Mouse (Mus musculus) ES-Bruce4 (cell line): ENCODE results near the gene Tcf19. TPM values are rescaled to one million over a fixed set of nuclear protein-coding genes. Genes with fewer than 3 reads are reported as not detected.
"Not testable (repeated sequence)": the region's sequence is repeated elsewhere in the genome, so short reads cannot be mapped to it uniquely, and the experiment has no call there.

Source experiments
- H3K27ac ChIP-seq: 2 replicates; pipeline ENCODE4 v1.5.1; 2012; ENCODE audit warnings: low read length, inconsistent platforms; ENCODE audit not compliant: insufficient read depth
- H3K27me3 ChIP-seq: 2 replicates; pipeline ENCODE4 v1.6.1; 2012; ENCODE audit warnings: mild to moderate bottlenecking, low read length, inconsistent platforms; ENCODE audit not compliant: control insufficient read depth, poor library complexity, insufficient read depth, severe bottlenecking
- H3K36me3 ChIP-seq: 2 replicates; pipeline ENCODE4 v1.6.1; 2012; ENCODE audit warnings: inconsistent platforms, mild to moderate bottlenecking, low read length, moderate library complexity; ENCODE audit not compliant: control insufficient read depth, poor library complexity, insufficient read depth, severe bottlenecking
- H3K4me1 ChIP-seq: one replicate; pipeline ENCODE4 v1.8.1; 2011; ENCODE audit warnings: low read length; ENCODE audit not compliant: control insufficient read depth, insufficient read depth
- H3K4me3 ChIP-seq: 2 replicates; pipeline ENCODE4 v1.5.1; 2011; ENCODE audit warnings: low read depth, mild to moderate bottlenecking, low read length
- H3K9ac ChIP-seq: 2 replicates; pipeline ENCODE4 v1.6.1; 2012; ENCODE audit warnings: low read depth, mild to moderate bottlenecking, inconsistent platforms; ENCODE audit not compliant: poor library complexity, severe bottlenecking
- H3K9me3 ChIP-seq: replicated peaks from 2 replicates; pipeline ENCODE4 v1.6.1; 2012; ENCODE audit warnings: mild to moderate bottlenecking, low read length, inconsistent platforms; ENCODE audit not compliant: control insufficient read depth, poor library complexity, insufficient read depth, severe bottlenecking
- CTCF ChIP-seq: IDR thresholded peaks from one replicate; pipeline ENCODE4 v1.8.1; 2011; ENCODE audit warnings: low read depth, low read length
- EP300 ChIP-seq: IDR thresholded peaks from 2 replicates; pipeline ENCODE4 v1.6.1; 2011; ENCODE audit warnings: low read depth, low read length; ENCODE audit not compliant: insufficient read depth
- POLR2A ChIP-seq: IDR thresholded peaks from one replicate; pipeline ENCODE4 v1.8.1; 2011; ENCODE audit warnings: low read length; ENCODE audit not compliant: insufficient read depth
- polyA plus RNA-seq: library from polyadenylated mRNA; stranded (reverse); fragments of >200 nt; gene quantifications from 2 replicates; pipeline ENCODE4 v1.2.4, GENCODE M21; 2011; ENCODE audit warnings: low read depth; ENCODE audit not compliant: missing spikeins, insufficient read depth, insufficient read length

Tcf19 gene
- polyA plus RNA-seq, 1 experiment: 5.2 TPM

GRCm38 (mm10) chr17:35488041-35488440 lies 28.6 kb downstream of the Tcf19 start:
- H3K4me3 ChIP-seq: no peak overlapping the region
- peak overlapping the region; percentile 88 for H3K27ac ChIP-seq
- peaks cover 8% of the 10 kb centered on the region for H3K4me1 ChIP-seq
- no peaks in the 10 kb centered on the region for H3K27me3 ChIP-seq
- no peak for TF ChIP-seq POLR2A
- no peak for TF ChIP-seq EP300
- no peak for TF ChIP-seq CTCF
- H3K36me3 ChIP-seq: no peaks in the 10 kb centered on the region
- H3K9me3 ChIP-seq: no peaks in the 10 kb centered on the region
- H3K9ac ChIP-seq: no peak overlapping the region

- peak overlapping the region; percentile 1; the same call in 1 of the 2 replicates for H3K9ac ChIP-seq
- no peaks in the 10 kb centered on the region for H3K9me3 ChIP-seq
- TF ChIP-seq EP300 (peak; percentile 79), POLR2A (no peak), CTCF (no peak)
- peaks cover 8% of the 10 kb centered on the region for H3K4me1 ChIP-seq
- H3K4me3 ChIP-seq: peak overlapping the region; percentile 7; the same call in 1 of the 2 replicates
- H3K27ac ChIP-seq: peak overlapping the region; percentile 5
- no peaks in the 10 kb centered on the region for H3K27me3 ChIP-seq
- no peaks in the 10 kb centered on the region for H3K36me3 ChIP-seq
Measured at GRCm38 (mm10) chr17:35486726-35487125, 29.9 kb downstream of the Tcf19 start.

GRCm38 (mm10) chr17:35485702-35486101 lies 30.9 kb downstream of the Tcf19 start:
- H3K27me3 ChIP-seq: no peaks in the 10 kb centered on the region
- H3K27ac ChIP-seq: peak overlapping the region; percentile 84
- H3K4me3 ChIP-seq: no peak overlapping the region
- H3K36me3 ChIP-seq: no peaks in the 10 kb centered on the region
- TF ChIP-seq CTCF (no peak), EP300 (peak; percentile 95)
- no peaks in the 10 kb centered on the region for H3K9me3 ChIP-seq
- H3K9ac ChIP-seq: no peak overlapping the region
- H3K4me1 ChIP-seq: peaks cover 8% of the 10 kb centered on the region

- no peak overlapping the region for H3K9ac ChIP-seq
- H3K27me3 ChIP-seq: no peaks in the 10 kb centered on the region
- peaks cover 2% of the 10 kb centered on the region for H3K4me1 ChIP-seq
- no peak overlapping the region for H3K27ac ChIP-seq
- no peaks in the 10 kb centered on the region for H3K36me3 ChIP-seq
- no peaks in the 10 kb centered on the region for H3K9me3 ChIP-seq
- H3K4me3 ChIP-seq: no peak overlapping the region
- peak; percentile 92 for TF ChIP-seq CTCF
- no peak for TF ChIP-seq POLR2A
Measured at GRCm38 (mm10) chr17:35484066-35484465, 32.6 kb downstream of the Tcf19 start.

- Histone ChIP-seq H3K27me3 (peaks cover 14% of the 10 kb centered on the region), H3K9me3 (no peaks in the 10 kb centered on the region), H3K9ac (peak within 1 kb of the TSS; percentile 75), H3K27ac (no peak within 1 kb of the TSS), H3K36me3 (no peaks in the 10 kb centered on the region), H3K4me1 (no peaks in the 10 kb centered on the region), H3K4me3 (peak within 1 kb of the TSS; percentile 69)
- TF ChIP-seq POLR2A (no peak), CTCF (no peak), EP300 (no peak)
Measured at GRCm38 (mm10) chr17:35469842-35470751, 46.5 kb downstream of the Tcf19 start, which contains the start of gene H2-Q10. TSS of gene H2-Q10 (plus strand) at chr17:35470089.

GRCm38 (mm10) chr17:35468936-35469335 lies 47.7 kb downstream of the Tcf19 start:
- H3K27ac ChIP-seq, H3K9me3 ChIP-seq, H3K9ac ChIP-seq, H3K4me1 ChIP-seq, H3K4me3 ChIP-seq, H3K36me3 ChIP-seq: not testable (repeated sequence)
- H3K27me3 ChIP-seq: peaks cover 14% of the 10 kb centered on the region
